Mouse (Mus musculus): ENCODE measurements around the gene Cdh20. TPM values are rescaled to one million over a fixed set of nuclear protein-coding genes. Genes with fewer than 3 reads are reported as not detected.

Cdh20 gene
- total and polyA plus RNA-seq, 2 experiments, result not detected

DNA sequence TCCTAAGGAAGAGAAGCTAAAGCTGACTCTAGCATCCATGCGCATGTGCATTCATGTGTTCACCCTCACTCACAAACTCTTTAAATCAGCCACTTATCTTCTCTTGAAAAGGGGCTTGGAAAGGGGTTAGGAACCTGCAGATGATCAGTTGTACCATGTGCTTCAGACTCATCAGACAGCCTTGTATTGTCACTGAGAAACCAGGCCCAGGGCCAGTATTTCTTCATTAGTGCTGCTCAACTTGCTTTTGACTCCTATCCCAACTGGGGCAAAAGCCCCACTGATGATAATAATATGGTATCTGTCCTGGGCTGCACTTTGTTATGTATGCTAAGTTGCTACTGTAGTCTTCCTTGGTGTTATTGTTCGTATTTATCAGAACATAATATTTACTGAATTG, 38.9 kb downstream of the Cdh20 start:
- DNase-seq (ENCODE audit: extremely low read depth, low read depth, low spot score), result no peak
- 80% methylated on average over 2 of the region's 2 CpGs for WGBS
- Histone ChIP-seq H3K4me1 (ENCODE audit: control insufficient read depth, insufficient read depth, low read length) (no peaks in the 10 kb centered on the region), H3K27ac (replicated peaks; ENCODE audit: insufficient read depth, low read depth, low read length) (no peak overlapping the region), H3K4me3 (ENCODE audit: insufficient read depth, low read depth, low read length) (no peak overlapping the region), H3K27me3 (ENCODE audit: control insufficient read depth, insufficient read depth, low read length) (no peaks in the 10 kb centered on the region), H3K36me3 (ENCODE audit: control insufficient read depth, insufficient read depth, low read length) (no peaks in the 10 kb centered on the region), H3K79me2 (ENCODE audit: control insufficient read depth, insufficient read depth, low read length) (no peaks in the 10 kb centered on the region), H3K9ac (ENCODE audit: low read depth, low read length) (no peak overlapping the region)
- TF ChIP-seq CTCF (IDR thresholded peaks at IDR 0.05; ENCODE audit: low read depth, low read length) (no peak), POLR2A (IDR thresholded peaks at IDR 0.05; ENCODE audit: extremely low read depth, insufficient read depth, low read length) (no peak)

DNA sequence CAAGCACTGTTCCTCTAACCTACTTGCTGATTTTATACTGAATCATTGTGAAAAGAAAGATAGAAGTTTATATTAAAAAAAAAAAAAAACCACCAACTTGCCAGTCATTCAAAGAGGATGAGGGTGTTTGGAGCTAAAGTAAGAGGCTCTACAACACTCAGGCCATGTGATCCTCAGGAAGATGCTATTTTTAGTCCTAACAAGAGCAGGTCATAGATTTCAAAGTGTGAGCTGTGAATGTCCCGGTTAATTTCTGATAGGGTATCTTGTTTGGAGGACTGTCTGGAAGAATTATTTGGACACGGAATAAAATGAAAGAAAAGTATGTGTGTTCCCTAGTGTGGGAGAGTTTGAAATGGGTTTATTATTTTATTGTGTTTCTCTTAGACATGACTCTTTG, 49.2 kb downstream of the Cdh20 start:
- H3K4me3 ChIP-seq (ENCODE audit: insufficient read depth, low read depth, low read length), result no peak overlapping the region
- no peaks in the 10 kb centered on the region for H3K27me3 ChIP-seq (ENCODE audit: control insufficient read depth, insufficient read depth, low read length)
- no peaks in the 10 kb centered on the region for H3K36me3 ChIP-seq (ENCODE audit: control insufficient read depth, insufficient read depth, low read length)
- H3K79me2 ChIP-seq (ENCODE audit: control insufficient read depth, insufficient read depth, low read length), result no peaks in the 10 kb centered on the region
- WGBS, result 75% methylated on average over 2 of the region's 2 CpGs
- no peak for DNase-seq (ENCODE audit: extremely low read depth, low read depth, low spot score)
- no peak overlapping the region for H3K27ac ChIP-seq (replicated peaks; ENCODE audit: insufficient read depth, low read depth, low read length)
- TF ChIP-seq CTCF (IDR thresholded peaks at IDR 0.05; ENCODE audit: low read depth, low read length) (no peak), POLR2A (IDR thresholded peaks at IDR 0.05; ENCODE audit: extremely low read depth, insufficient read depth, low read length) (no peak)
- no peaks in the 10 kb centered on the region for H3K4me1 ChIP-seq (ENCODE audit: control insufficient read depth, insufficient read depth, low read length)
- no peak overlapping the region for H3K9ac ChIP-seq (ENCODE audit: low read depth, low read length)

DNA sequence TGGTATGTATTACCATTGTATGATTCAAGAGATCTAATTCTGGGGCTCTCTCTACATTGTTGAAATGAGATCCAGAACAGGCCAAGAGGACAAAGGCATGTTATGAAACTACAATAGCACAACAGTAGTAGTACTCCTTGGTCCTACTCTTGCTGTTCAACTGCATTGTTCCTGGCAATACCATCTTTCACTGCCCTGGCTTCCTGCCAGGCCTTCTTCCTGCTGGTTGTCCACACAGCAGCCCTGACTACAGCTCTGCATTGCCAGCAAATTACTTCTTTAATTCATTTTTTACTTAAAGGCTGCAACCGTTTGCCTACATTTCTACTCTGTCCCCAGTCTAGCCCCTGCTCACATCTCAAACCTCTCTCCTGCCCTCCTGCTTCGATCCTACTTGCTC, 59.8 kb downstream of the Cdh20 start:
- Histone ChIP-seq H3K4me1 (ENCODE audit: control insufficient read depth, insufficient read depth, low read length) (no peaks in the 10 kb centered on the region), H3K27me3 (ENCODE audit: control insufficient read depth, insufficient read depth, low read length) (no peaks in the 10 kb centered on the region), H3K36me3 (ENCODE audit: control insufficient read depth, insufficient read depth, low read length) (no peaks in the 10 kb centered on the region), H3K9ac (ENCODE audit: low read depth, low read length) (no peak overlapping the region), H3K27ac (replicated peaks; ENCODE audit: insufficient read depth, low read depth, low read length) (no peak overlapping the region), H3K79me2 (ENCODE audit: control insufficient read depth, insufficient read depth, low read length) (no peaks in the 10 kb centered on the region), H3K4me3 (ENCODE audit: insufficient read depth, low read depth, low read length) (no peak overlapping the region)
- no peak for TF ChIP-seq POLR2A (IDR thresholded peaks at IDR 0.05; ENCODE audit: extremely low read depth, insufficient read depth, low read length)
- DNase-seq (ENCODE audit: extremely low read depth, low read depth, low spot score), result no peak
- WGBS, result 79% methylated on average over 2 of the region's 2 CpGs

DNA sequence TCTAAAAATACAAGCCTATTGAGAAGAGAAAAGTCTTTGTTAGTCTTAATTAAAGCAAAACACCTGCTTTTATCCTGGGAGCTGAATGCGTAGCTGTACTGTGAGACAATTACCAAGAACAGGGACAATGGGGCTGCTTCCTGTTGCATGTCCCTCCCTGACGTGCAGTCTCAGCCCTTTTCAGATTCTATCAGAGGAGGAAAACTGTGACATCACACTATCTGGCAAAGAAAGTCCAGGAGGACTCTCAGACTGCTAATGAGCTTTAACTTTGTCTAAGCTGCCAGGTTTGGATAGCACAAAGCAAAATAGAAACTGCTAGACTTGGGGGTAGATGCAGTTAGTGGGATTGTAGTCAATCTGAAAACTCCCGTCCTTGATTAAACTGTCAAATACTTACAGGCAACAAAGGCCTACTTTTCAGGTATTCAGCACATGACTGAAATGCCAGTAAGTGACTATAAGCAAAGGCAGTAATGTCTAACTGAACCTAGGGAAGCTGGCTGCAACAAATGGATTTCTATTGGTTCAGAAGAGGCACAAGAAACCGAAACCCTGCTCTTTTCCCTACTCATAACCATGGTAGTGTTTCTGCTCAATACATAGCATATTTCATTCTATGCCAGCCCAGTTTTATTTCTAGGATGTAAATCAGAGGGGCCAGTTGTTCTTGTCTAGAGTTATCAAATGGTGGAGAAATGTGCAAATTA, 70.0 kb downstream of the Cdh20 start:
- Histone ChIP-seq H3K36me3 (ENCODE audit: control insufficient read depth, insufficient read depth, low read length) (no peaks in the 10 kb centered on the region), H3K4me1 (ENCODE audit: control insufficient read depth, insufficient read depth, low read length) (no peaks in the 10 kb centered on the region), H3K27me3 (ENCODE audit: control insufficient read depth, insufficient read depth, low read length) (no peaks in the 10 kb centered on the region), H3K27ac (replicated peaks; ENCODE audit: insufficient read depth, low read depth, low read length) (no peak overlapping the region), H3K79me2 (ENCODE audit: control insufficient read depth, insufficient read depth, low read length) (no peaks in the 10 kb centered on the region), H3K9ac (ENCODE audit: low read depth, low read length) (no peak overlapping the region), H3K4me3 (ENCODE audit: insufficient read depth, low read depth, low read length) (no peak overlapping the region)
- TF ChIP-seq POLR2A (IDR thresholded peaks at IDR 0.05; ENCODE audit: extremely low read depth, insufficient read depth, low read length), result no peak
- TF ChIP-seq CTCF (IDR thresholded peaks at IDR 0.05; ENCODE audit: low read depth, low read length), result no peak
- DNase-seq (ENCODE audit: extremely low read depth, low read depth, low spot score), result no peak
- WGBS, result 72% methylated on average over 4 of the region's 4 CpGs

DNA sequence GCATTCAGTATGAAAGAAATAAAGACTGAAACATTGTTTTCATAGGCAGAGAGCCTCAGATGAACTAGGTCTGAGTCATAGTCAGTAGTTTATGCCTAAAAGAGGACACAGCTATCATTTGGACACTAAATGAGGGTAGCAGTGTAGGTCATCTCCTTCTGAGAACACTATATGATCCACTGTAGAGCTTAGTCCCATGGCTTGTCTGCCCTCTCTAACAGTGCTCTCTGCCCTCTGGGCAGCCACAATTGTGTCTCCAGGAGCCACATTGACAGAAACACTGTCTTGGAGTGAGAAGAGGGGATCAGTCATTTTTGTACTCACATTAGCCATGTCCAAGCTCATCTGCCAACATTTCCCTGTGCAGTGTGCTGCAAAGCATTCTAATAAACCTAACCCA, 70.7 kb downstream of the Cdh20 start:
- DNase-seq (ENCODE audit: extremely low read depth, low read depth, low spot score), result no peak
- Histone ChIP-seq H3K4me1 (ENCODE audit: control insufficient read depth, insufficient read depth, low read length) (no peaks in the 10 kb centered on the region), H3K27me3 (ENCODE audit: control insufficient read depth, insufficient read depth, low read length) (no peaks in the 10 kb centered on the region), H3K27ac (replicated peaks; ENCODE audit: insufficient read depth, low read depth, low read length) (no peak overlapping the region), H3K79me2 (ENCODE audit: control insufficient read depth, insufficient read depth, low read length) (no peaks in the 10 kb centered on the region), H3K36me3 (ENCODE audit: control insufficient read depth, insufficient read depth, low read length) (no peaks in the 10 kb centered on the region), H3K4me3 (ENCODE audit: insufficient read depth, low read depth, low read length) (no peak overlapping the region), H3K9ac (ENCODE audit: low read depth, low read length) (no peak overlapping the region)
- no peak for TF ChIP-seq POLR2A (IDR thresholded peaks at IDR 0.05; ENCODE audit: extremely low read depth, insufficient read depth, low read length)
- no peak for TF ChIP-seq CTCF (IDR thresholded peaks at IDR 0.05; ENCODE audit: low read depth, low read length)

DNA sequence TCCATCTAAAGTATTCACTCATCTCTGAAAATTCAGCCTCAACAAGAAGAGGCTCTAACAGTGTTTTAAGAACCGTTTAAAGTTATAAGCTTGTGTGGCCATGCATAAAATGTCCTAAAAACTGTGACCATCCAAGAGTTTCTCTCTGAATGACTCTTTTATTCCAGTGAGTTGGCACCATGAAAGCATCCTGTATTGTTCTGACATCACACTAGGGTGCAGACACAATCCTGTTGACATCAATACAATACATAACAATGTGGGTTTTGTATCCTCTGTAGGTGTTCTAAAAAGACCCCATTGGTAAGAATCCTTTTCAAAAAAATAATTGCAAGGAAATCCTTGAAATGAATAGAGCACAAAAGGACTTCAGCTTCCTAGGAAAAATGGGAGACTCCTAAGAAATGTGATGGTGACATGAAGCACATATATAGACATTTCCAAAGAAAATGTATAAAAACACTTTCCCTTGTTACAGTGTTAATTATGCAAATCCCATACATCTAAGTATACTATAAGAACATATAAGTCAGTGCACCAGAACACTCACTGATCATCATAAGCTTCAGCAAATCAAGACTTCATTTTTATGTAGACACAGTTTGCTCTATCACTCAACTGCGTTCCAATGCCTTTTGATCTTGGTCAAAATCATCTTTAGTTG, 80.1 kb downstream of the Cdh20 start:
- no peak for TF ChIP-seq CTCF (IDR thresholded peaks at IDR 0.05; ENCODE audit: low read depth, low read length)
- no peak for TF ChIP-seq POLR2A (IDR thresholded peaks at IDR 0.05; ENCODE audit: extremely low read depth, insufficient read depth, low read length)
- 64% methylated on average over 2 of the region's 2 CpGs for WGBS
- H3K27ac ChIP-seq (replicated peaks; ENCODE audit: insufficient read depth, low read depth, low read length), result no peak overlapping the region
- H3K27me3 ChIP-seq (ENCODE audit: control insufficient read depth, insufficient read depth, low read length), result no peaks in the 10 kb centered on the region
- no peak for DNase-seq (ENCODE audit: extremely low read depth, low read depth, low spot score)
- H3K9ac ChIP-seq (ENCODE audit: low read depth, low read length), result no peak overlapping the region
- no peaks in the 10 kb centered on the region for H3K36me3 ChIP-seq (ENCODE audit: control insufficient read depth, insufficient read depth, low read length)
- H3K79me2 ChIP-seq (ENCODE audit: control insufficient read depth, insufficient read depth, low read length), result no peaks in the 10 kb centered on the region
- H3K4me1 ChIP-seq (ENCODE audit: control insufficient read depth, insufficient read depth, low read length), result no peaks in the 10 kb centered on the region
- no peak overlapping the region for H3K4me3 ChIP-seq (ENCODE audit: insufficient read depth, low read depth, low read length)
